Mouse (Mus musculus) testis, adult 2 months (tissue): ENCODE results near the gene Sarnp.

Experiments used
- CTCF ChIP-seq: fragments of 200-500 bp; IDR thresholded peaks from 2 replicates; pipeline ENCODE4 v1.5.1; 2012; ENCODE audit warnings: low read depth, mild to moderate bottlenecking, inconsistent platforms, low read length, moderate library complexity; ENCODE audit not compliant: control insufficient read depth, insufficient read depth, insufficient replicate concordance
- POLR2A ChIP-seq: fragments of 200-500 bp; IDR thresholded peaks from 2 replicates; pipeline ENCODE4 v1.6.1; 2012; ENCODE audit warnings: low read depth, mild to moderate bottlenecking, inconsistent platforms, low read length, moderate library complexity; ENCODE audit not compliant: control insufficient read depth

DNA sequence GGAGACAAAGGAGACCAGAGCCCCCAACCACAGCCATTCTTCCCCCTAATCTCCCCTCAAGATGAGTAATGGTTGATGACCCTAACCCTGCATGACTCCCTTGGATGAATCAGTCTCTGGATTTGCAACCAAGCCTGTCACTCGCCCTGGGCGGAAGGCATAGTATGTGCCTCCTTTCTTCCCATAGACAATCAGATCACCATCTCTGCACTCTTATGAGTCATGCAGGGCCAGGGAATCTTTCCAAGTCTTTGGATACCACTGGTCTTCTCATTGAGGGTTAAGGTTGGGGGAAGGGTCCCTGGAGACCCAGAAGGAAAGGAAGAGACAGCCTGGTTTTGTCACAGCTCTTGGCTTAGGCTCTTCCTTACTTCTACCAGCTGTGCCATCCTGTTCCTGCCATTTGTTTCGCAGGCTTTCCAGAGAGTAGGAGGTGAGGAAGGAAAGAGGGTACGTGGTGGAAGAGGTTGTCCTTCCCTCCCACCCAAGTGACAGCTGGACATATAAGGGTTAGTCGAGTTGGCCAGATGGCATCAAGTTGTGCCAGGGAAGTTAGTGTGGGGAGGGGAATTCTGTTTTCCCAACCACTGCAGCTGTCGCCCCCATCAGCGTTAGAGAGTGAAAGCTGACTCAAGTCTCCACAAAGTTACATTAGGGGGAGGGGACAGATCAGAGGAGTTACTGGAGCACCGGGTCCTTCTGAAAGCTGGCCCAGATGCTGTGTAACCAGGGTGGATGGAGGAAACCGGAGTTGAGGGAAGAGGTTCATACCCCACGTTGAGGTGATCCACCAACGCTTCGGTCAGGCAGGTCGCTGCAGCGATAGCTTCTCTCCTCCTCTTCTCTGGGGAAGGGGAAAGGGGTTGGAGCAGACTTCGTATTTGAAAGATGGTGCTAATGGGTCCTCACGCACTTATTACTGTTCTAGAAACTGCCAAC is 105.0 kb downstream of the Sarnp start:
- TF ChIP-seq POLR2A, result no peak
- TF ChIP-seq CTCF, result no peak
